Mouse (Mus musculus): ENCODE data around the gene Taf1b. TPM values are rescaled to one million over a fixed set of nuclear protein-coding genes. Genes with fewer than 3 reads are reported as not detected.

The Taf1b gene
- polyA plus RNA-seq, 1 experiment from 2014 or later, result 33.4 TPM

DNA sequence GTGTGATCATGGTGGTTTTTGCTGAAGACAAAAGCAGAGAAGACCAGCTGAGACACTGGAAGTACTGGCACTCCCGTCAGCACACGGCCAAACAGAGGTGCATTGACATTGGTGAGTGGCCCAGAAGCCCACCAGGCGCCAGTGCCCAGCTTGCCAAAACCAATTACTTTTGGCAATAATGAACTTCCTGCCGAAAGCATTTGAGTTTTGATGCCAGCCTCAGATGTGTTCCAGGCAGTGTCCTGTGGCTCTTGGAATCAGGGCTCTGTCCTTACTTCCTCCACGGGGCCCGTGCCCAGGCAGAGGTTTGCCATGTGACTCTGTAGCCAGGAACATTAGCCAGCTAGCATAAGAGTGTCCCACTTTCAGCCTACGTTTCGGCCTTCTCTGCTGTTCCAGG, 86.7 kb downstream of the Taf1b start:
- no peak overlapping the region for H3K27ac ChIP-seq (ENCODE audit: low read depth, low read length)
- H3K27me3 ChIP-seq (replicated peaks; ENCODE audit: control insufficient read depth, insufficient read depth, low read length), result no peaks in the 10 kb centered on the region
- H3K4me3 ChIP-seq (ENCODE audit: low read length), result no peak overlapping the region
- ATAC-seq, result peak; percentile 66; the same call in 1 of the 2 replicates
- WGBS, result 73% methylated on average over 8 of the region's 8 CpGs
- H3K4me2 ChIP-seq (ENCODE audit: low read length), result no peak overlapping the region
- H3K9ac ChIP-seq (ENCODE audit: low read depth, low read length), result no peak overlapping the region
- no peaks in the 10 kb centered on the region for H3K36me3 ChIP-seq (ENCODE audit: control insufficient read depth, insufficient read depth, low read length)
- H3K4me1 ChIP-seq (ENCODE audit: control insufficient read depth, insufficient read depth, low read depth, low read length), result no peaks in the 10 kb centered on the region; the same call in 1 of the 2 replicates
- H3K9me3 ChIP-seq (ENCODE audit: control insufficient read depth, low read length), result no peaks in the 10 kb centered on the region

- H3K4me2 ChIP-seq (ENCODE audit: low read length), result no peak overlapping the region
- H3K4me3 ChIP-seq (ENCODE audit: low read length), result no peak overlapping the region
- no peaks in the 10 kb centered on the region for H3K27me3 ChIP-seq (replicated peaks; ENCODE audit: control insufficient read depth, insufficient read depth, low read length)
- no peak for ATAC-seq
- no peaks in the 10 kb centered on the region for H3K9me3 ChIP-seq (ENCODE audit: control insufficient read depth, low read length)
- 77% methylated on average over 7 of the region's 7 CpGs for WGBS
- H3K9ac ChIP-seq (ENCODE audit: low read depth, low read length), result no peak overlapping the region
- no peak overlapping the region for H3K27ac ChIP-seq (ENCODE audit: low read depth, low read length)
- no peaks in the 10 kb centered on the region; the same call in 1 of the 2 replicates for H3K4me1 ChIP-seq (ENCODE audit: control insufficient read depth, insufficient read depth, low read depth, low read length)
- no peaks in the 10 kb centered on the region for H3K36me3 ChIP-seq (ENCODE audit: control insufficient read depth, insufficient read depth, low read length)
Measured at GRCm38 (mm10) chr12:24586193-24586592, 88.0 kb downstream of the Taf1b start.

- Histone ChIP-seq H3K27ac (ENCODE audit: low read depth, low read length) (no peak overlapping the region), H3K4me2 (ENCODE audit: low read length) (no peak overlapping the region), H3K9ac (ENCODE audit: low read depth, low read length) (no peak overlapping the region), H3K27me3 (replicated peaks; ENCODE audit: control insufficient read depth, insufficient read depth, low read length) (no peaks in the 10 kb centered on the region), H3K4me1 (ENCODE audit: control insufficient read depth, insufficient read depth, low read depth, low read length) (no peaks in the 10 kb centered on the region), H3K4me3 (ENCODE audit: low read length) (no peak overlapping the region), H3K9me3 (ENCODE audit: control insufficient read depth, low read length) (no peaks in the 10 kb centered on the region), H3K36me3 (ENCODE audit: control insufficient read depth, insufficient read depth, low read length) (no peaks in the 10 kb centered on the region)
- ATAC-seq, result no peak
- WGBS, result 82% methylated on average over 7 of the region's 7 CpGs
Measured at GRCm38 (mm10) chr12:24590371-24590770, 92.2 kb downstream of the Taf1b start.

DNA sequence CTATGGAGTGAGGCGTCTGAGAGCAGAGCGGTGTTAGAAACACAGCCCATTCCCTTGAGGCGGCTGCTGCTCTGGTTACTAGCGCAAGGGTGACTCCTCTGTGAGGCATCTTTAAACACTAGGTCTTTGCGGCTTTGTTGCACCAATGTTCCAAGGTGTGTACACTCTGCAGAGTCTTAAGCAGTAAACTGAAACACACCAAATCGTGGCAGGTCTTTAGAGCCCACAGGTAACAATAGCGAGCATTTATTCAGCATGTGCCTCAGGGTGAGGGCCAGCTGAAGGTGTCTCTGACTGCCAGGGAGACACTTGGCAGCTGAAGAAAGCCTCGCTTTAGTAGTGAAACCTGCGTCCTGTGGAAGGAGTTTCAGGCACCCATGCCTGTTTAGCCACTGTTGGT, 93.9 kb downstream of the Taf1b start:
- H3K9ac ChIP-seq (ENCODE audit: low read depth, low read length), result no peak overlapping the region
- 82% methylated on average over 9 of the region's 9 CpGs for WGBS
- H3K27ac ChIP-seq (ENCODE audit: low read depth, low read length), result no peak overlapping the region
- no peaks in the 10 kb centered on the region for H3K27me3 ChIP-seq (replicated peaks; ENCODE audit: control insufficient read depth, insufficient read depth, low read length)
- H3K4me3 ChIP-seq (ENCODE audit: low read length), result no peak overlapping the region
- no peak for ATAC-seq
- no peaks in the 10 kb centered on the region for H3K36me3 ChIP-seq (ENCODE audit: control insufficient read depth, insufficient read depth, low read length)
- no peaks in the 10 kb centered on the region for H3K4me1 ChIP-seq (ENCODE audit: control insufficient read depth, insufficient read depth, low read depth, low read length)
- no peak overlapping the region for H3K4me2 ChIP-seq (ENCODE audit: low read length)
- H3K9me3 ChIP-seq (ENCODE audit: control insufficient read depth, low read length), result no peaks in the 10 kb centered on the region

DNA sequence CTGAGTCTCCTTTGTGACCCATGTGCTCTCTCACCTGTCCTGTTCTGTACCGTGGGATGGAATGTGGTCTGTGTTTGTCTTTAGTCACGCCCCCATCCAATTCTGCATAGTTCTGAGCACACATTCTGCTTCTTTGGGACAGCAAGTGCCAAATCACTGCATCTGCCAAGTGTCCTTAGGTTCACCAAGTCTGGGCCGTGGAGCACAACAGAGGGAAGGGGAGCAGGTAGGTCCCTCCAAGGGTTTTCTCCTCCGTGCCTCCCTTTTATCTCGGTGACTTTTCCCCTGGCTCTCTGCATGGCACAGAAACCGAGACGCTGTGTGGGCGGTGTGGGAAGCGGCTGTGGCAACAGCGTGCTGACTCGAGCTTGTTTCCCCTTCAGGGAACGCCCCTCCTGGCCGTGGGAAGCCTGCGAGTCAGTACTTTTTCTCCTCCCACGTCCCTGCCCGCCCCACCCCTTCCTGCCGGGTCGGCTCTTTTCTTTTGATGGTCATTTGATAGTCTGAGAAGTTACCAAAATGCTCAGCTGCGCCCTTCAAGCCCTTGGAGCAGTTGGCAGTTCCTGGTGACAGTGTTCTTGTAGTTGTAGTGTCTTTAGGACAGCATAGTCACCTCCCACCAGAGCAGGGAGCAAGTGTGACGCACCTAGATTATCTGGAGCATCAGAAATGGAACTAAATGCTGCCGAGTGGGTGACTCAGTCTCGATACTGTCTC, 95.0 kb downstream of the Taf1b start:
- peak; percentile 46 for ATAC-seq
- 19% methylated on average over 22 of the region's 22 CpGs for WGBS
- H3K4me2 ChIP-seq (ENCODE audit: low read length), result peak overlapping the region; percentile 35
- no peaks in the 10 kb centered on the region for H3K36me3 ChIP-seq (ENCODE audit: control insufficient read depth, insufficient read depth, low read length)
- no peaks in the 10 kb centered on the region for H3K4me1 ChIP-seq (ENCODE audit: control insufficient read depth, insufficient read depth, low read depth, low read length)
- no peaks in the 10 kb centered on the region for H3K9me3 ChIP-seq (ENCODE audit: control insufficient read depth, low read length)
- no peaks in the 10 kb centered on the region for H3K27me3 ChIP-seq (replicated peaks; ENCODE audit: control insufficient read depth, insufficient read depth, low read length)
- H3K4me3 ChIP-seq (ENCODE audit: low read length), result no peak overlapping the region
- no peak overlapping the region for H3K27ac ChIP-seq (ENCODE audit: low read depth, low read length)
- no peak overlapping the region for H3K9ac ChIP-seq (ENCODE audit: low read depth, low read length)

DNA sequence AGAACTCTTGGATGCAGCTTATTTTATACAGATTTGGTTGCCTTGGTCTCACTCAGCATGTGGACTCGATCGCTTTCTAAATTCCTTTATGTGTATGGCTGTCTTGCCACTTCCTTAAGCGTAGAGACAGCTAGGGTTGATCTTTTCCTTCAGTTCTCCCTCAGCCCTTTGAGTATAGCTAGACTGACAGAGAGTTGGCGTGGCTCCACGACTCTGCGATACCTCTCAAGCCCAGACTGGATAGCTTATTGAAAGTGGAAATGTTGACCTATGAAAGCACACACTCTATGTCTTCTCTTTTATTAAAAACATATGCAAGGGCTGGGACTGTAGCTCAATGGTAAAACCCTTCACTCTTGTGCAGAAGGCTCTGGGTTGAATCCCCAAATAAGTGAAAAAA, 99.2 kb downstream of the Taf1b start:
- H3K4me2 ChIP-seq (ENCODE audit: low read length), result no peak overlapping the region
- H3K9me3 ChIP-seq (ENCODE audit: control insufficient read depth, low read length), result no peaks in the 10 kb centered on the region
- no peak for ATAC-seq
- 72% methylated on average over 6 of the region's 6 CpGs for WGBS
- H3K4me3 ChIP-seq (ENCODE audit: low read length), result no peak overlapping the region
- H3K9ac ChIP-seq (ENCODE audit: low read depth, low read length), result no peak overlapping the region
- no peak overlapping the region for H3K27ac ChIP-seq (ENCODE audit: low read depth, low read length)
- no peaks in the 10 kb centered on the region for H3K27me3 ChIP-seq (replicated peaks; ENCODE audit: control insufficient read depth, insufficient read depth, low read length)
- no peaks in the 10 kb centered on the region for H3K4me1 ChIP-seq (ENCODE audit: control insufficient read depth, insufficient read depth, low read depth, low read length)
- H3K36me3 ChIP-seq (ENCODE audit: control insufficient read depth, insufficient read depth, low read length), result no peaks in the 10 kb centered on the region

GRCm38 (mm10) chr12:24599366-24599895, 101.3 kb downstream of the Taf1b start:
- Histone ChIP-seq H3K9me3 (ENCODE audit: control insufficient read depth, low read length) (no peaks in the 10 kb centered on the region), H3K4me2 (ENCODE audit: low read length) (no peak overlapping the region), H3K27ac (ENCODE audit: low read depth, low read length) (no peak overlapping the region), H3K27me3 (replicated peaks; ENCODE audit: control insufficient read depth, insufficient read depth, low read length) (no peaks in the 10 kb centered on the region), H3K9ac (ENCODE audit: low read depth, low read length) (no peak overlapping the region), H3K4me1 (ENCODE audit: control insufficient read depth, insufficient read depth, low read depth, low read length) (no peaks in the 10 kb centered on the region), H3K4me3 (ENCODE audit: low read length) (no peak overlapping the region), H3K36me3 (ENCODE audit: control insufficient read depth, insufficient read depth, low read length) (no peaks in the 10 kb centered on the region)
- ATAC-seq, result no peak
- 68% methylated on average over 8 of the region's 8 CpGs for WGBS

- H3K9me3 ChIP-seq (ENCODE audit: control insufficient read depth, low read length), result no peaks in the 10 kb centered on the region
- WGBS, result 89% methylated on average over 7 of the region's 7 CpGs
- no peaks in the 10 kb centered on the region for H3K27me3 ChIP-seq (replicated peaks; ENCODE audit: control insufficient read depth, insufficient read depth, low read length)
- H3K4me2 ChIP-seq (ENCODE audit: low read length), result no peak overlapping the region
- no peak for ATAC-seq
- no peaks in the 10 kb centered on the region for H3K36me3 ChIP-seq (ENCODE audit: control insufficient read depth, insufficient read depth, low read length)
- no peaks in the 10 kb centered on the region for H3K4me1 ChIP-seq (ENCODE audit: control insufficient read depth, insufficient read depth, low read depth, low read length)
- H3K27ac ChIP-seq (ENCODE audit: low read depth, low read length), result no peak overlapping the region
- H3K9ac ChIP-seq (ENCODE audit: low read depth, low read length), result no peak overlapping the region
- no peak overlapping the region for H3K4me3 ChIP-seq (ENCODE audit: low read length)
Measured at GRCm38 (mm10) chr12:24600074-24600473, 101.9 kb downstream of the Taf1b start.

DNA sequence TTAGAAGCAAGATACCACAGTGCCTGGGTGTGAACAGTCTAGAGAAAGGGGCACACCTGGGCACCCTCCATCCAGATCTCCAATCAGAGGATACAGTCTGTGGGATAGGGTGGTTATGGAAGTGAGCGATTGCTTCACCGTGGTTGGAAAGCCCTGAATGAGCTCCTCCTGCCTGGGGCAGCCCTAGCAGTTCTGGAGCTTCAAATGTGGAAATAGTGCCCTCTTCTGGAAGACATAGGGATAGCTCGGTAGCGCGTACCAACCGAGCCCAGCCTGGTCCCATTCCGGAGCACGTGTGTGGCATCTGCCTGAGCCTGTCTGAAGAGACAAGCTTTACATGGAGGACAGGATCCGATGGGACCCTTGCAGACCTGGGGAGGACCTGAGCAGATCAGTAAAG, 102.6 kb downstream of the Taf1b start:
- Histone ChIP-seq H3K4me2 (ENCODE audit: low read length) (no peak overlapping the region), H3K4me1 (ENCODE audit: control insufficient read depth, insufficient read depth, low read depth, low read length) (no peaks in the 10 kb centered on the region), H3K9ac (ENCODE audit: low read depth, low read length) (no peak overlapping the region), H3K27me3 (replicated peaks; ENCODE audit: control insufficient read depth, insufficient read depth, low read length) (no peaks in the 10 kb centered on the region), H3K4me3 (ENCODE audit: low read length) (no peak overlapping the region), H3K27ac (ENCODE audit: low read depth, low read length) (no peak overlapping the region), H3K9me3 (ENCODE audit: control insufficient read depth, low read length) (no peaks in the 10 kb centered on the region), H3K36me3 (ENCODE audit: control insufficient read depth, insufficient read depth, low read length) (no peaks in the 10 kb centered on the region)
- peak; percentile 87 for ATAC-seq
- WGBS, result 2% methylated on average over 9 of the region's 9 CpGs
